Mouse (Mus musculus) embryonic facial prominence, embryonic 12.5 days (tissue): Measurements from ENCODE around the gene Inava. TPM values are rescaled to one million over a fixed set of nuclear protein-coding genes. Genes with fewer than 3 reads are reported as not detected.

Experiments
- ATAC-seq: fragments of 200-750 bp; cut with Nextera tagmentation; 2 replicates; pipeline ENCODE4 v1.8.0; 2017; ENCODE audit not compliant: insufficient number of reproducible peaks, insufficient read depth, low FRiP score, low TSS enrichment
- H3K27ac ChIP-seq: fragments of 300-500 bp; sonication (generic); 2 replicates; pipeline ENCODE4 v1.5.1; 2016; ENCODE audit warnings: mild to moderate bottlenecking
- H3K27me3 ChIP-seq: fragments of 300-500 bp; sonication (generic); 2 replicates; pipeline ENCODE4 v1.6.1; 2016; ENCODE audit warnings: mild to moderate bottlenecking, moderate library complexity
- H3K36me3 ChIP-seq: fragments of 300-500 bp; sonication (generic); 2 replicates; pipeline ENCODE4 v1.6.1; 2016; ENCODE audit warnings: mild to moderate bottlenecking
- H3K4me1 ChIP-seq: fragments of 300-500 bp; sonication (generic); 2 replicates; pipeline ENCODE4 v1.6.1; 2016
- H3K4me2 ChIP-seq: fragments of 300-500 bp; sonication (generic); replicated peaks from 2 replicates; pipeline ENCODE4 v1.6.1; 2016; ENCODE audit warnings: mild to moderate bottlenecking, moderate library complexity
- H3K4me3 ChIP-seq: fragments of 300-500 bp; sonication (generic); 2 replicates; pipeline ENCODE4 v1.5.1; 2016; ENCODE audit warnings: mild to moderate bottlenecking
- H3K9ac ChIP-seq: fragments of 300-500 bp; sonication (generic); 2 replicates; pipeline ENCODE4 v1.6.1; 2016; ENCODE audit warnings: mild to moderate bottlenecking, moderate library complexity
- H3K9me3 ChIP-seq: fragments of 300-500 bp; sonication (generic); 2 replicates; pipeline ENCODE4 v1.6.1; 2016; ENCODE audit warnings: mild to moderate bottlenecking, moderate library complexity
- WGBS: fragments of 180-500 bp; shearing (Covaris S2); methylation state at CpG from one replicate; pipeline ENCODE4 v1.1.7; 2016; 5-methylcytosine and 5-hydroxymethylcytosine counted together
- polyA plus RNA-seq: library from polyadenylated mRNA; unstranded; fragments of >200 nt; fragmentation: Nextera tagmentation; extraction: Ambion mirVana; gene quantifications from 2 replicates; pipeline ENCODE4 v1.2.1, GENCODE M21; 2016

The Inava gene
- 24.6 and 25.5 TPM in 2 replicates for polyA plus RNA-seq

GRCm38 (mm10) chr1:136233892-136234594 is at the start of gene Inava:
TSS of gene Inava (minus strand) at chr1:136234264.
- 2% methylated on average over 39 of the region's 51 CpGs for WGBS
- no peaks in the 10 kb centered on the region for H3K27me3 ChIP-seq
- no peaks in the 10 kb centered on the region for H3K9me3 ChIP-seq
- H3K27ac ChIP-seq: peak within 1 kb of the TSS; percentile 80
- H3K4me1 ChIP-seq: peaks cover 28% of the 10 kb centered on the region
- no peaks in the 10 kb centered on the region for H3K36me3 ChIP-seq
- H3K4me3 ChIP-seq: peak within 1 kb of the TSS; percentile 68
- H3K9ac ChIP-seq: peak within 1 kb of the TSS; percentile 67
- peak; percentile 78 for ATAC-seq
- peak within 1 kb of the TSS; percentile 81 for H3K4me2 ChIP-seq

DNA sequence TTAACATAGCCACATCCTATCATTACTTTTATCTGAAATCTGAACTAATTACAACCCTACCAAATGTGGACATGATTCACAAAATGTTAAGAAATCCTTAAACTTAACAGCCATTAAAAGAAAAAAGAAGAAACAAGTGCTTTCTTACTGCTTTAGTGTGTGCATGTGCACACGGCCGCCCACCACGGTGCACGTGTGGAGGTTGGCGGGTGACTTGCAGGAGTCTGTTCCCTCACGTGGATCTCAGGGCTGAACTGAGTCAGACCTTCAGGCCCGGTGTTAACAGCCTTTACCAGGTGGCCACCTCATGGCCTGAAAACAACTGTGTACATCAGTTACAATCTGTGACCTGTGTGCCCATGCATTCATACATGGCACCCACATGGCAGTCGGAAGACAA is 43.3 kb upstream of the Inava start:
- Histone ChIP-seq H3K27ac (no peak overlapping the region), H3K9me3 (no peaks in the 10 kb centered on the region), H3K4me2 (no peak overlapping the region), H3K4me3 (no peak overlapping the region), H3K27me3 (no peaks in the 10 kb centered on the region), H3K9ac (no peak overlapping the region), H3K36me3 (peaks cover 70% of the 10 kb centered on the region), H3K4me1 (no peaks in the 10 kb centered on the region)
- 91% methylated on average over 8 of the region's 8 CpGs for WGBS
- ATAC-seq: no peak

DNA sequence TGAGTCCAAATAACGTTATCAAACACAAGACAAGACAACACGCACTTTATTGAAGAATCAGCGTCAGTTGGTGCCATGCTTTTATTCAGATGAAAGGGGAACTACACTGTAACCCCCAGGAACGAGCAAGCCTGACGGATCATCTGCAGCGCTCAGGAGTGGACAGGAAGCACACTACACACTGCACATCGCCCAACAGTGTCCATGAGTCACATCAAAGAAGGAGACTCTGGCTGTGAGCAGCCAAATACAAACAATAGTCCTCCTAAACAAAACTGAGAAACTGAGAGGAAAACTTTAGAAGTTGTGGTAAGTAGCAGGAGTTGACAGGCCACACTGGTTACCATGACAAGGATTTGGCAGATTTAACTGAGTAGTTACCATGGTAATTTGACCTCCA is 34.2 kb upstream of the Inava start:
- 87% methylated on average over 7 of the region's 7 CpGs for WGBS
- H3K4me2 ChIP-seq: no peak overlapping the region

DNA sequence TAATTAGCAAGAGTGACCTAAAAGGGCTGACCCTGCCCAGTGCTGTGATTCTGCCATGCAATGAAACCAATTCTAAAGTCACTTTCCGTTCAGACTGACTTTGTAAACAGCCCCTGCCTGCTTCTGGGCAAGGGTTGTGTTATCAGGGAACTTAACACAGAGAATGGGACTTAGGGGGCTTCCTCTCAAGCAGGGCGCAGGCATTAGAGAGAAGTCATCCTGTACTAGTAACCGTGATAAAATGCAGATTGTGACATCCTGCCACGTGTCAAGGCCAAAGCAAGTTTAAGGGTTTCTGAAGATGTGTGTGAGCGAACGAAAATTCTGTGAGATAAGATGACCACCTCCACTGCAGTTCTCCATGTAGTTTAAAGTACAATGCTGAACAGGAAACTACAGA is 32.1 kb upstream of the Inava start:
- Histone ChIP-seq H3K9ac (no peak overlapping the region), H3K4me2 (no peak overlapping the region), H3K27ac (no peak overlapping the region), H3K27me3 (peaks cover 20% of the 10 kb centered on the region), H3K9me3 (no peaks in the 10 kb centered on the region), H3K4me1 (no peaks in the 10 kb centered on the region), H3K4me3 (no peak overlapping the region), H3K36me3 (peaks cover 14% of the 10 kb centered on the region)
- ATAC-seq: no peak
- 74% methylated on average over 6 of the region's 6 CpGs for WGBS

More for the DNA sequence above, 34.2 kb upstream of the Inava start:
- H3K36me3 ChIP-seq: peaks cover 35% of the 10 kb centered on the region
- H3K27me3 ChIP-seq: peaks cover 2% of the 10 kb centered on the region; the same call in 1 of the 2 replicates
- no peaks in the 10 kb centered on the region for H3K9me3 ChIP-seq
- no peak overlapping the region for H3K9ac ChIP-seq
- H3K4me1 ChIP-seq: no peaks in the 10 kb centered on the region
- no peak overlapping the region for H3K27ac ChIP-seq
- no peak overlapping the region for H3K4me3 ChIP-seq
- no peak for ATAC-seq

DNA sequence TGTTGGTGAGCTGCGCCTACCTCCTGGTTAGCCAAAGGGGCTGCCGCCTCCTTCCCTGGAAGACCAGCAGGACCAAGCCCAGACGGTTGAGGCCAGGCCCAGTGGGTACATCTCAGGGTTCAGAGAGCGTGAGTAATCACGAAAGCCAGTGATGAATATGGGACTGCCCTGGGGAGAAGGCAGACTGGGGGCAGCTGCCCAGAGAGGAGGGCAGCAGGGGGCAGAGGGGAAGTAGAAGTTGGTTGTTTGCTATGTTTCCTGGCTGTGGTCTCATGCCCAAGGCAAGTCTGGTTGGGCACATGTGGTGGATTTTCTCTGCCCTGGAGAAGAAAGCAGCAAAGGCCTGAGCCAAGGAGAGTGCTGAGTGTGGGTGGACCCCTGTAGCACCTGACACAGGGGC is 29.3 kb upstream of the Inava start:
- Histone ChIP-seq H3K36me3 (peaks cover 3% of the 10 kb centered on the region; the same call in 1 of the 2 replicates), H3K4me1 (peaks cover 13% of the 10 kb centered on the region), H3K4me3 (no peak overlapping the region), H3K27ac (no peak overlapping the region), H3K4me2 (no peak overlapping the region), H3K9ac (no peak overlapping the region), H3K9me3 (no peaks in the 10 kb centered on the region), H3K27me3 (peaks cover 48% of the 10 kb centered on the region)
- no peak for ATAC-seq
- WGBS: 76% methylated on average over 5 of the region's 5 CpGs

DNA sequence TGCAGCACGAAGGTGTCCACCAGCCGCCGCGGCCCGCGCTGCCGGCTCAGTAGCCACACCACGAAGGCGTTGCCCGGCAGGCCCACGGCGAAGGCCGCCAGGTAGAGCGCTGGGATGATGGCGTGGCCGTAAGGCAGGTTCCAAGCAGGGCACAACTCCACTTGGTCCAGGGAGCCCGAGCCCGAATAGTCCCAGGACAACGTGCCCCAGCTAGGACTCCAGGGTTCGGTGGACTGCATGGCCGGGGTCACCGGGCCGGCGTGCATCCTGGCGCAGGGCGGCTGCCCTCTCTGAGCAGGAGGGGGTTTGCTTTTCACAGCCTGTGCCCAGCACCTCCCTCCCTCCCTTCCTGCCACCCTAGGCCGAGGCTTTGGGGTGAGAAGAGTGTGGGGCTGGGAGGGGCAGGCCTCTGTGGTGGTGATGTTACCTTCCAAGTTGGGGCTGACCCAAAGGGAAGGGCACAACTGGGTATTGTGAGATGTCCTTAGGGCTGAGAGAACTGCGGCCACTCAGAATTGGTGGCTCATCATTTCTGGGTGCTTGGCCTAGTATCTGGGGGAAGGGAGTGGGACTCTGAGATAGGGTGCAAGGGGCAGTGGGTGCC is 26.7 kb upstream of the Inava start, which contains the start of gene Gpr25:
TSS of gene Gpr25 (minus strand) at position 239 of the 604 bp plus-strand sequence.
- Histone ChIP-seq H3K27ac (no peak within 1 kb of the TSS), H3K27me3 (peaks cover 63% of the 10 kb centered on the region), H3K9ac (peak within 1 kb of the TSS; percentile 65), H3K9me3 (no peaks in the 10 kb centered on the region), H3K4me1 (peaks cover 13% of the 10 kb centered on the region), H3K36me3 (no peaks in the 10 kb centered on the region), H3K4me2 (peak within 1 kb of the TSS; percentile 96), H3K4me3 (peak within 1 kb of the TSS; percentile 54)
- 0 out of 2 replicates have a peak, but pooled peaks have one; percentile 12 for ATAC-seq
- 7% methylated on average over 28 of the region's 28 CpGs for WGBS

DNA sequence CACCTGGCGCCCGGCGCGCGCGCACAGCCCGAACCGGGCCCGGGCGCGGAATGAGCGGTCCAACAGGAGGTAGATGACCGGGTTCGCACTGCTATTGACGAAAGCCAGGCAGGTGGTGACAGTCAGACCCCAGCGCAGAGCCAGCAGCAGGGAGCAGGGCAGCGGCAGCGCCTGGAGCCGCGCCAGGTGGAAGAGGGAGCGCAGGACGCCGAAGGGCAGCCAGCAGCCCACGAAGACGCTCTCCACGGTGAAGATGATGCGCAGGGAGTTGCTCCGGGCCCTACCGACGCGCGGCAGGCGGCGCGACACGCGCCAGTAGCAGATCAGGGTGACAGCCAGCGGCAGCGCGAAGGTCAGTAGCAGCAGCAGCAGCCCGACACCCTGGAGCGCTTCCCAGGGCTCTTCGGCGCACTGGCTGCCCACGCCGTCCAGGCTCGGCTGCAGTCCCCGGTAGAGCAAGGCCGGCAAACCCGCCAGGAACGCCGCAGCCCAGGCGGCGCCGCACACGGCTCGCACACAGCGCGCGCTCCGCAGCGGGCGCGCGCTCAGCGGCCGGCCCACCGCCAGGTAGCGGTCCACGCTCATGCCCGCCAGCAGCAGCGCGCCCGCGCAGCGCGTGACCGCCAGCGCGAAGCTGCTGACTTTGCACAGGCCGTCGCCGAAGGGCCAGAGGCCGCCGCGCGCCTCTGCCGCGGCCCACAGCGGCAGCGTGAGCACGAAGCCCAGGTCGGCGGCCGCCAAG is 26.0 kb upstream of the Inava start:
- 0 out of 2 replicates have a peak, but pooled peaks have one; percentile 53 for ATAC-seq
- Histone ChIP-seq H3K36me3 (no peaks in the 10 kb centered on the region), H3K9ac (peak overlapping the region; percentile 65), H3K9me3 (no peaks in the 10 kb centered on the region), H3K27me3 (peaks cover 63% of the 10 kb centered on the region), H3K4me2 (peak overlapping the region; percentile 96), H3K27ac (no peak overlapping the region), H3K4me1 (peaks cover 18% of the 10 kb centered on the region), H3K4me3 (peak overlapping the region; percentile 54)
- under 1% methylated on average over 93 of the region's 95 CpGs for WGBS

DNA sequence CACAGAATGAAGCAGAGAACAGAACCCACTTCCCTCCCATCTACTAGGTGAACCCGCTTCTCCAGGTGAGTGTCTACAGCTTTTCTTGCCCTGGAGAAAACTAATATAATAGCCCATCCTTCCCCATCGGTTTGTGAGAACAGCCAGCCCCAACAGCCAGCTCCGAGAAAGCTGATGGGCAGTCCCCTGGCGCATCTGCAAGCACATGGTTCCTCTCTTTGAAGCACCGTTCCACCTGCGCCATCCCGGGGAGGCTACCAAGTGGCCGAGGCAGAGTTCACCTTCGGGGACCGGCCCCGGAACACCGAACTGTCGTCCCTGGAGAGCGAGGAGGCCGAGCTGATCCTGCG is 25.5 kb upstream of the Inava start:
- 2% methylated on average over 16 of the region's 16 CpGs for WGBS
- Histone ChIP-seq H3K27me3 (peaks cover 63% of the 10 kb centered on the region), H3K4me2 (peak overlapping the region; percentile 96), H3K9ac (peak overlapping the region; percentile 65; the same call in 1 of the 2 replicates), H3K4me1 (peaks cover 18% of the 10 kb centered on the region), H3K27ac (no peak overlapping the region), H3K9me3 (no peaks in the 10 kb centered on the region), H3K36me3 (no peaks in the 10 kb centered on the region), H3K4me3 (peak overlapping the region; percentile 54)
- no peak for ATAC-seq

- no peak overlapping the region for H3K4me3 ChIP-seq
- peaks cover 18% of the 10 kb centered on the region for H3K4me1 ChIP-seq
- 67% methylated on average over 9 of the region's 9 CpGs for WGBS
- H3K4me2 ChIP-seq: no peak overlapping the region
- H3K36me3 ChIP-seq: no peaks in the 10 kb centered on the region
- H3K27me3 ChIP-seq: peaks cover 61% of the 10 kb centered on the region
- no peak overlapping the region for H3K27ac ChIP-seq
- ATAC-seq: no peak
- H3K9me3 ChIP-seq: no peaks in the 10 kb centered on the region
- no peak overlapping the region for H3K9ac ChIP-seq
These were observed 24.4 kb upstream of the Inava start for GRCm38 (mm10) chr1:136258495-136258894.

GRCm38 (mm10) chr1:136255657-136256056 is 21.6 kb upstream of the Inava start:
- H3K27ac ChIP-seq: no peak overlapping the region
- no peak overlapping the region for H3K9ac ChIP-seq
- WGBS: 41% methylated on average over 8 of the region's 8 CpGs
- peaks cover 17% of the 10 kb centered on the region for H3K4me1 ChIP-seq
- ATAC-seq: no peak
- H3K27me3 ChIP-seq: peaks cover 38% of the 10 kb centered on the region
- no peaks in the 10 kb centered on the region for H3K9me3 ChIP-seq
- H3K4me2 ChIP-seq: no peak overlapping the region
- no peak overlapping the region for H3K4me3 ChIP-seq
- no peaks in the 10 kb centered on the region for H3K36me3 ChIP-seq

DNA sequence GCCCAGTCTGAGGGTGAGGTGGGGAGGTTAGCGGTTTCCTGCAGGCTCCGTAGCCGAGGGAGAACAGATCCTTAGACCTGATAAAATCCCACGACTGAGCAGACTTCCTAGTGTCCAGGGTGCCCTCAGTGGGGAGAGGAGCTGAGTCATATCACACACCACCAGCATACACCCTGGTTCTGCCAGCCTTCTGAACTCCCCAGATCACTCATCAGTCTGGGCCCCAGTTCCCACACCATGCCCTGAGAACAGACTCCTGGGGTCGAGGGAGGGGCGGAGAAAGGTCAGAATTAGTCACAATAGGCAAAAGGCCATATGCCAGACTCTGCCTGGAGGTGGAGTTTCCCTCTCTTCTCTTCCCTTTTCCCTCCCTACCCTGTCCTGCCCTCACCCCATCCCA is 21.1 kb upstream of the Inava start:
- no peak overlapping the region for H3K4me3 ChIP-seq
- no peak overlapping the region for H3K27ac ChIP-seq
- H3K4me1 ChIP-seq: peaks cover 14% of the 10 kb centered on the region
- H3K27me3 ChIP-seq: peaks cover 33% of the 10 kb centered on the region
- H3K9ac ChIP-seq: no peak overlapping the region
- H3K9me3 ChIP-seq: no peaks in the 10 kb centered on the region
- ATAC-seq: no peak
- no peaks in the 10 kb centered on the region for H3K36me3 ChIP-seq
- H3K4me2 ChIP-seq: no peak overlapping the region
- WGBS: 34% methylated on average over 6 of the region's 6 CpGs
